Mouse (Mus musculus) megakaryocyte progenitor cell, adult 5-6 weeks (primary cell): ENCODE measurements around the gene Hdac1. TPM values are rescaled to one million over a fixed set of nuclear protein-coding genes. Genes with fewer than 3 reads are reported as not detected.

ENCODE experiments used
- ATAC-seq: replicated peaks from 2 replicates; pipeline ENCODE4 v1.8.0; 2016; ENCODE audit warnings: mild to moderate bottlenecking, moderate TSS enrichment, inconsistent platforms; ENCODE audit not compliant: poor library complexity
- total RNA-seq, 2 experiments: library from RNA; stranded (forward) in 1 of 2; stranded (reverse) in 1 of 2; fragments of 157-497, 149-512 nt in 1 of 2; fragments of 200-1000 nt in 1 of 2; gene quantifications; 2 replicates each; pipeline versions ENCODE4 v1.2.3 to v1.2.4; 2015 to 2017

Hdac1 gene
- total RNA-seq, 2 experiments from 2014 or later: 58.5 to 119 TPM

DNA sequence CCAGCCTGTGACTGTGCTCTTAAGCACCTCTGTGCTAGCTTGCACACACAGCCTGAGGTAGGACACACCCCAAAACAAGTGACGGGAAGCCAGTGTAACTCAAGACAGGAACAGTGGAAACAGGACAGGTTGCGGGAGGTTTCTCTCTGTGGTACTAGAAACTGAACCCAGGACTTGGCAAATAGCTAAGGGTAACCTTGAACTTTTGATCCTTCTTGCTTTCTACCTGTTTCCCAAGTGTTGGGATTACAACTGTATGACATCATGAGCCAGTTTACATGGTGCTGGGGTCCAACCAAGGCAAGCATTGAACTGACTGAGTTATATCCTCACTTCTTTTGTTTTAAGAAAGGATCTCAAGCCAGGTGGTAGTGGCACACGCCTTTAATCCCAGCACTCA lies 62.6 kb downstream of the Hdac1 start:
- ATAC-seq: no peak

DNA sequence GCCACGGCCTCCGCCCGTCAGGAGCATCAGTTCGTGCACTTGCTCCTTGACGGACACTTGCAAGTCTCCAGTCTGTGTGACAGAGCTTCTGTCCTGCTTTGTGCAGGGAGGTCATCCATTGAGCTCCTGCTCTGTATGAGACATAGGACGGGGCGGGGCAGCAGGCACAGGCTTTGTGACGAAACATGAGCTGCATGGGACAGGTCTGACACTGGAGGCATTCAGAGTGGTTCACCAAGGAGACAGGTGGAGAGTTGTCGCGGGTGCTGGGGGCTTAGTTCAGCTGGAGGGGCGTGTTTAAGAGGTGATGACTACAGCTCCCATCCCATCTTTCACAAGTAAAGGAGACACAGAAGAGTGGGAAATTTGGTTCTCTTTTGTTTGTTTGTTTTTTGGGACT lies 66.5 kb downstream of the Hdac1 start:
- no peak for ATAC-seq

Other genes starting within 250 kb of the Hdac1 start
- gene Rbbp4, start 207.3 kb downstream of the Hdac1 start, total RNA-seq (2015): 233 and 259 TPM in 2 replicates
- gene Rbbp4, start 207.3 kb downstream of the Hdac1 start, total RNA-seq (2017): 122 and 137 TPM in 2 replicates
- gene Zbtb8os, start 207.0 kb downstream of the Hdac1 start, total RNA-seq (2015): 81.4 and 89.6 TPM in 2 replicates
- 94.6 and 102 TPM in 2 replicates for gene Zbtb8os, start 207.0 kb downstream of the Hdac1 start, total RNA-seq (2017)
- gene Zbtb8a, start 164.6 kb downstream of the Hdac1 start, total RNA-seq (2015): 2.1 and 2.6 TPM in 2 replicates
- 5.4 and 7.3 TPM in 2 replicates for gene Zbtb8a, start 164.6 kb downstream of the Hdac1 start, total RNA-seq (2017)
- gene Zbtb8b, start 101.9 kb downstream of the Hdac1 start, total RNA-seq (2015): not detected in 2 replicates
- not detected in 2 replicates for gene Zbtb8b, start 101.9 kb downstream of the Hdac1 start, total RNA-seq (2017)
- gene Bsdc1, start 81.1 kb downstream of the Hdac1 start, total RNA-seq (2015): 14.4 and 14.6 TPM in 2 replicates
- gene Bsdc1, start 81.1 kb downstream of the Hdac1 start, total RNA-seq (2017): 23.1 and 24.8 TPM in 2 replicates
- not detected in 2 replicates for gene Tssk3, start 51.7 kb downstream of the Hdac1 start, total RNA-seq (2015)
- not detected in 2 replicates for gene Tssk3, start 51.7 kb downstream of the Hdac1 start, total RNA-seq (2017)
- gene Fam229a, start 51.5 kb downstream of the Hdac1 start, total RNA-seq (2015): not detected in 2 replicates
- not detected in 2 replicates for gene Fam229a, start 51.5 kb downstream of the Hdac1 start, total RNA-seq (2017)
- 56.8 and 62.3 TPM in 2 replicates for gene Marcksl1, start 29.1 kb downstream of the Hdac1 start, total RNA-seq (2015)
- 37.5 and 43.9 TPM in 2 replicates for gene Marcksl1, start 29.1 kb downstream of the Hdac1 start, total RNA-seq (2017)
- 1.2 and 2.7 TPM in 2 replicates for gene Lck, start 30.9 kb upstream of the Hdac1 start, total RNA-seq (2015)
- 3.5 and 4.4 TPM in 2 replicates for gene Lck, start 30.9 kb upstream of the Hdac1 start, total RNA-seq (2017)
- not detected in 2 replicates for gene Fam167b, start 35.8 kb upstream of the Hdac1 start, total RNA-seq (2015)
- gene Fam167b, start 35.8 kb upstream of the Hdac1 start, total RNA-seq (2017): not detected in 2 replicates
- 405 and 434 TPM in 2 replicates for gene Eif3i, start 57.9 kb upstream of the Hdac1 start, total RNA-seq (2015)
- gene Eif3i, start 57.9 kb upstream of the Hdac1 start, total RNA-seq (2017): 298 and 336 TPM in 2 replicates
- gene Tmem234, start 58.0 kb upstream of the Hdac1 start, total RNA-seq (2015): 97.2 and 104 TPM in 2 replicates
- 100 and 123 TPM in 2 replicates for gene Tmem234, start 58.0 kb upstream of the Hdac1 start, total RNA-seq (2017)
- gene Dcdc2b, start 71.5 kb upstream of the Hdac1 start, total RNA-seq (2015): 1.3 TPM in 1 of 2 replicates, not detected in the other
- gene Dcdc2b, start 71.5 kb upstream of the Hdac1 start, total RNA-seq (2017): 0.81 TPM in 1 of 2 replicates, not detected in the other
- 11.3 and 17.5 TPM in 2 replicates for gene Iqcc, start 76.4 kb upstream of the Hdac1 start, total RNA-seq (2015)
- 16.8 and 17.9 TPM in 2 replicates for gene Iqcc, start 76.4 kb upstream of the Hdac1 start, total RNA-seq (2017)
- 43.6 and 55.5 TPM in 2 replicates for gene Ccdc28b, start 81.2 kb upstream of the Hdac1 start, total RNA-seq (2015)
- 53.6 and 57.7 TPM in 2 replicates for gene Ccdc28b, start 81.2 kb upstream of the Hdac1 start, total RNA-seq (2017)
- 29.9 and 34.6 TPM in 2 replicates for gene Txlna, start 98.4 kb upstream of the Hdac1 start, total RNA-seq (2015)
- 115 and 143 TPM in 2 replicates for gene Txlna, start 98.4 kb upstream of the Hdac1 start, total RNA-seq (2017)
- 23.4 and 30.0 TPM in 2 replicates for gene Kpna6, start 130.1 kb upstream of the Hdac1 start, total RNA-seq (2015)
- 20.4 and 20.9 TPM in 2 replicates for gene Kpna6, start 130.1 kb upstream of the Hdac1 start, total RNA-seq (2017)
- 23.5 and 26.4 TPM in 2 replicates for gene Tmem39b, start 154.1 kb upstream of the Hdac1 start, total RNA-seq (2015)
- gene Tmem39b, start 154.1 kb upstream of the Hdac1 start, total RNA-seq (2017): 3.0 and 7.3 TPM in 2 replicates
- gene Khdrbs1, start 199.6 kb upstream of the Hdac1 start, total RNA-seq (2015): 104 and 118 TPM in 2 replicates
- 87.7 and 97.3 TPM in 2 replicates for gene Khdrbs1, start 199.6 kb upstream of the Hdac1 start, total RNA-seq (2017)